Mouse (Mus musculus) lung, adult 2 months (tissue): ENCODE measurements at regions not wholly inside any gene's neighbourhood (a gene's known extent, or its start where the extent isn't known, plus 50 kb on each side); places are given as distances from the start of the nearest gene placed in this dataset.

Experiments
- CTCF ChIP-seq: fragments of 200-500 bp; IDR thresholded peaks from 2 replicates; pipeline ENCODE4 v1.5.1; 2011; ENCODE audit warnings: mild to moderate bottlenecking, low read length, control low read depth; ENCODE audit not compliant: insufficient read depth
- POLR2A ChIP-seq: fragments of 200-500 bp; IDR thresholded peaks from 2 replicates; pipeline ENCODE4 v1.6.1; 2011; ENCODE audit warnings: low read depth, mild to moderate bottlenecking, control low read depth, low read length, borderline replicate concordance; ENCODE audit errors: extremely low read depth

- no peak for TF ChIP-seq CTCF
- no peak for TF ChIP-seq POLR2A
These were observed 184.9 kb downstream of the Tle3 start for GRCm38 (mm10) chr9:61557025-61557424.
